19 mouse cellular contexts compared by ENCODE assay signal in genomic region chr7:30604944-30605343, GRCm38 (mm10). TPM values are rescaled to one million over a fixed set of nuclear protein-coding genes. Genes with fewer than 3 reads are reported as not detected.
"Had no signal": no experiment of that assay in that cellular context is flagged by ENCODE, and none has a peak within 500 bp of the region (broad histone marks: within the 10 kb centered on the region; RNA-seq: fewer than 3 reads in every experiment).

No protein-coding gene starts in this region.

- H3K9me3 ChIP-seq: lung, embryonic 15.5 days; megakaryocyte, embryonic 14.5 days; midbrain, embryonic 13.5 days; midbrain, embryonic 15.5 days; neural tube, embryonic 12.5 days; stomach, embryonic 15.5 days had no signal

- H3K36me3 ChIP-seq: lung, embryonic 15.5 days; midbrain, embryonic 13.5 days; midbrain, embryonic 15.5 days; neural tube, embryonic 12.5 days; stomach, embryonic 15.5 days had no signal

- H3K4me3 ChIP-seq: lung, embryonic 15.5 days; megakaryocyte, embryonic 14.5 days; midbrain, embryonic 13.5 days; midbrain, embryonic 15.5 days; neural tube, embryonic 12.5 days; stomach, embryonic 15.5 days had no signal

- H3K27ac ChIP-seq: macrophage; midbrain, embryonic 13.5 days; midbrain, embryonic 15.5 days; neural tube, embryonic 12.5 days; stomach, embryonic 15.5 days; stomach, postnatal 0 days had no signal

- ATAC-seq: lung, postnatal 0 days; midbrain, embryonic 13.5 days; midbrain, embryonic 15.5 days had no signal

- DNase-seq: lung, adult 2 months; lung, postnatal 14 days; lung, postnatal 36 days; right cerebral cortex, postnatal 14 days; thymus, postnatal 14 days; thymus, postnatal 36 days had no signal

- H3K27me3 ChIP-seq: lung, embryonic 15.5 days; midbrain, embryonic 13.5 days; midbrain, embryonic 15.5 days; neural tube, embryonic 12.5 days; stomach, embryonic 15.5 days had no signal

- H3K4me2 ChIP-seq: lung, embryonic 15.5 days; midbrain, embryonic 11.5 days; midbrain, embryonic 13.5 days; midbrain, embryonic 15.5 days; neural tube, embryonic 12.5 days; stomach, embryonic 15.5 days had no signal

- H3K9ac ChIP-seq: lung, embryonic 15.5 days; midbrain, embryonic 13.5 days; midbrain, embryonic 15.5 days; neural tube, embryonic 12.5 days; stomach, embryonic 15.5 days had no signal

RNA-seq across cellular contexts. Expression of gene Etv2, which starts 30.7 kb away (rescaled TPM):
- polyA plus RNA-seq: lung, adult 2 months; lung, embryonic 15.5 days; lung, postnatal 0 days; macrophage; midbrain, embryonic 11.5 days; midbrain, embryonic 13.5 days; midbrain, embryonic 15.5 days; neural tube, embryonic 12.5 days; neural tube, embryonic 14.5 days; spleen, adult 2 months; stomach, embryonic 15.5 days; stomach, postnatal 0 days; thymus, postnatal 0 days had no signal
